Comparison of ENCODE assay signal across 8 mouse cellular contexts in the genomic region with DNA sequence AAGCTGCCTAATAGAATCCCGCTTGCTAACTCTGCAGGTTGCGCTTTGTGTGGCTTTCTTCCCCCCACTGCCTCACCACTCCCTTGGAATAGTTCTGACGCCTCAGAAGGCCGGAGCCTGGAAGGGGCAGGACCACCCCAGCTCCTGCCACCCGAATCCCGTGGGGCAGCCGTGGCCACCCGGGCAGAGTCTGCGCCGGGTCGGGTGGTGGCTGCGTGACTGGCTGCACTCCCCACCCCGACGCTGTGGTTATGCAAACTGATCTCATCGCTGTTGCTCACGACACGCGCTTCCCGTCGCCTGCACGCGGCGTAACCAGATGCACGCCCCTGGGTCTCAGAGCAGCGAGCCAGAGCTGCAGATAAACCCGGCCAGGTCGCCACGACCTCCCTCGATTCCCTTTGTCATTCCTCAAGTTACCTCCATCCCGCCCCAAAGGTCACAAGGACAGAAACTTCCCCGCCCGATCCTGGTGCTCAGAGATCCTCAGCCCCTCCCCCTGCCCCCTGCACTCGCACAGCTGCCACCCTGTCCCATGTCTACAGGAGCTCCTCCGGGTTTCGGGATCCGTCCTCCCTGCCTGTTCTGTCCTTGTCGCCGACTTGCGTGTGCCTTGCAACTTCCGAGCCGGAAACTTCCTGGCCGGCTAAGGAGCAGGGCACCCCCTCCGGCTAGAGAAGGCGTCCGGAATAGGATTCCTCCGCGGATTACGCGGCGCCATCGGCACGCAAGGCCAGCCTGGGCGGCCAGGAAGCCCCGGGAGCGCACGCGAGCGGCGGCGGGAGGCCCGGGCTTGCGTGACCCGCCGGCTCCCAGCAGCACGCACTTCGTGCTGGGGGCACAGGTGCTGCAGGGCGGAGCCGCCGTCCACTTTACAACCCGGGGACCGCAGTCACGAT. TPM values are rescaled to one million over a fixed set of nuclear protein-coding genes. Genes with fewer than 3 reads are reported as not detected.
DNase-seq lines count a peak whose midpoint lies in the region; ATAC-seq lines count a peak whose summit lies in the region.

No protein-coding gene starts in this region.

- WGBS in embryonic facial prominence, embryonic 14.5 days = under 1% methylated on average over 64 of the region's 72 CpGs
- WGBS in heart, embryonic 12.5 days = under 1% methylated on average over 72 of the region's 72 CpGs
- under 1% methylated on average over 72 of the region's 72 CpGs for WGBS in kidney, embryonic 16.5 days
- WGBS in liver, embryonic 12.5 days (ENCODE audit: insufficient replicate concordance) = 1% methylated on average over 72 of the region's 72 CpGs

- no peaks in the 10 kb centered on the region; the same call in 1 of the 2 replicates for H3K4me1 ChIP-seq in embryonic facial prominence, embryonic 14.5 days (ENCODE audit: control insufficient read depth, insufficient read depth, low read length)
- 0 out of 2 replicates have a peak, but pooled peaks cover 3% of the 10 kb centered on the region for H3K4me1 ChIP-seq in heart, embryonic 12.5 days (replicated peaks)
- H3K4me1 ChIP-seq in kidney, embryonic 16.5 days (ENCODE audit: insufficient read depth, low read length) = peaks cover 11% of the 10 kb centered on the region
- peaks cover 18% of the 10 kb centered on the region for H3K4me1 ChIP-seq in liver, embryonic 12.5 days

- H3K27ac ChIP-seq in embryonic facial prominence, embryonic 14.5 days (replicated peaks; ENCODE audit: low read depth, low read length) = peak overlapping the region; percentile 66
- H3K27ac ChIP-seq in heart, embryonic 12.5 days (ENCODE audit: poor library complexity, severe bottlenecking) = peak overlapping the region; percentile 31
- H3K27ac ChIP-seq in kidney, embryonic 16.5 days (ENCODE audit: low read length) = peak overlapping the region; percentile 79
- H3K27ac ChIP-seq in liver, embryonic 12.5 days = peak overlapping the region; percentile 51; the same call in 1 of the 2 replicates

- peak; percentile 79 for DNase-seq in layer of hippocampus, adult 11-12 months (ENCODE audit: low spot score)
- DNase-seq in layer of hippocampus, adult 9-10 months (ENCODE audit: low spot score) = no peak
- DNase-seq in embryonic facial prominence, embryonic 14.5 days (ENCODE audit: low spot score) = peak; percentile 83
- peak; percentile 84 for DNase-seq in naive thymus-derived CD4-positive, alpha-beta T cell, adult 2 months (ENCODE audit: low read depth)
- peak; percentile 91 for DNase-seq in splenic B cell, adult 2 months (ENCODE audit: low read depth, low spot score)

- H3K27me3 ChIP-seq in embryonic facial prominence, embryonic 14.5 days (replicated peaks; ENCODE audit: control insufficient read depth, insufficient read depth, low read length) = 0 out of 2 replicates have a peak, but pooled peaks cover 18% of the 10 kb centered on the region
- no peaks in the 10 kb centered on the region for H3K27me3 ChIP-seq in heart, embryonic 12.5 days (replicated peaks)
- H3K27me3 ChIP-seq in kidney, embryonic 16.5 days (ENCODE audit: insufficient read depth, low read length) = peaks cover 19% of the 10 kb centered on the region
- H3K27me3 ChIP-seq in liver, embryonic 12.5 days (replicated peaks) = peaks cover 51% of the 10 kb centered on the region
- H3K27me3 ChIP-seq in splenic B cell, adult 2 months (ENCODE audit: control insufficient read depth, insufficient read depth, low read length, poor library complexity, severe bottlenecking) = no peaks in the 10 kb centered on the region

- peak overlapping the region; percentile 95 for H3K4me2 ChIP-seq in embryonic facial prominence, embryonic 14.5 days (ENCODE audit: low read depth, low read length)
- H3K4me2 ChIP-seq in heart, embryonic 12.5 days = peak overlapping the region; percentile 92
- peak overlapping the region; percentile 97 for H3K4me2 ChIP-seq in kidney, embryonic 16.5 days (replicated peaks; ENCODE audit: low read depth, low read length)
- H3K4me2 ChIP-seq in liver, embryonic 12.5 days = peak overlapping the region; percentile 87

- no peaks in the 10 kb centered on the region for H3K9me3 ChIP-seq in embryonic facial prominence, embryonic 14.5 days (ENCODE audit: control insufficient read depth, low read length)
- no peaks in the 10 kb centered on the region for H3K9me3 ChIP-seq in heart, embryonic 12.5 days (replicated peaks)
- H3K9me3 ChIP-seq in kidney, embryonic 16.5 days (ENCODE audit: low read length) = no peaks in the 10 kb centered on the region
- H3K9me3 ChIP-seq in liver, embryonic 12.5 days (replicated peaks) = no peaks in the 10 kb centered on the region

- H3K36me3 ChIP-seq in embryonic facial prominence, embryonic 14.5 days (ENCODE audit: control insufficient read depth, insufficient read depth, low read length) = no peaks in the 10 kb centered on the region
- H3K36me3 ChIP-seq in heart, embryonic 12.5 days = no peaks in the 10 kb centered on the region
- no peaks in the 10 kb centered on the region for H3K36me3 ChIP-seq in kidney, embryonic 16.5 days (ENCODE audit: insufficient read depth, low read length)
- no peaks in the 10 kb centered on the region for H3K36me3 ChIP-seq in liver, embryonic 12.5 days
- no peaks in the 10 kb centered on the region for H3K36me3 ChIP-seq in splenic B cell, adult 2 months (ENCODE audit: control insufficient read depth, insufficient read depth, low read length, poor library complexity, severe bottlenecking)

- ATAC-seq in embryonic facial prominence, embryonic 14.5 days (ENCODE audit: low read depth) = peak; percentile 89
- ATAC-seq in heart, embryonic 12.5 days (ENCODE audit: insufficient number of reproducible peaks, low FRiP score) = peak; percentile 85
- ATAC-seq in kidney, embryonic 16.5 days (ENCODE audit: low FRiP score, low TSS enrichment) = peak; percentile 93
- peak; percentile 71 for ATAC-seq in liver, embryonic 12.5 days

- peak overlapping the region; percentile 83 for H3K9ac ChIP-seq in embryonic facial prominence, embryonic 14.5 days (ENCODE audit: low read depth, low read length)
- H3K9ac ChIP-seq in heart, embryonic 12.5 days = peak overlapping the region; percentile 85
- H3K9ac ChIP-seq in kidney, embryonic 16.5 days (replicated peaks; ENCODE audit: low read length) = peak overlapping the region; percentile 84
- H3K9ac ChIP-seq in liver, embryonic 12.5 days = peak overlapping the region; percentile 62

- peak overlapping the region; percentile 67 for H3K4me3 ChIP-seq in embryonic facial prominence, embryonic 14.5 days (ENCODE audit: low read depth, low read length)
- H3K4me3 ChIP-seq in heart, embryonic 12.5 days = peak overlapping the region; percentile 69
- peak overlapping the region; percentile 68 for H3K4me3 ChIP-seq in kidney, embryonic 16.5 days (ENCODE audit: low read length)
- H3K4me3 ChIP-seq in liver, embryonic 12.5 days = peak overlapping the region; percentile 60

RNA-seq across cellular contexts. Expression of a gene that starts 7.1 kb away (rescaled TPM):
- 8.0 and 8.9 TPM in 2 replicates for polyA plus RNA-seq in embryonic facial prominence, embryonic 14.5 days (2014; fragmentation: Nextera tagmentation; extraction: Ambion mirVana)
- polyA plus RNA-seq in heart, embryonic 12.5 days (2016; fragmentation: Nextera tagmentation; extraction: Ambion mirVana) = 6.5 and 6.9 TPM in 2 replicates
- 7.0 and 7.7 TPM in 2 replicates for polyA plus RNA-seq in kidney, embryonic 16.5 days (2015; fragmentation: Nextera tagmentation; extraction: Ambion mirVana)
- 1.7 and 1.9 TPM in 2 replicates for polyA plus RNA-seq in liver, embryonic 12.5 days (2016; fragmentation: Nextera tagmentation; extraction: Ambion mirVana)
